Mouse (Mus musculus) layer of hippocampus, postnatal 14 days (tissue): ENCODE data around the gene Cblc. TPM values are rescaled to one million over a fixed set of nuclear protein-coding genes. Genes with fewer than 3 reads are reported as not detected.
A peak's percentile ranks its signal among the peaks of the same experiment; 100 is the strongest.

Source experiments
- DNase-seq, 2 experiments: peaks; one replicate each; pipeline ENCODE4 v3.0.0; 2021 to 2022; ENCODE audit warnings: low spot score in 2 of 2, mixed read lengths in 1 of 2
- total RNA-seq, 2 experiments: library from RNA; stranded (reverse); gene quantifications; 2 replicates each; pipeline ENCODE4 v1.2.3; 2021

The Cblc gene
- total RNA-seq, 2 experiments from 2014 or later, result not detected

DNA sequence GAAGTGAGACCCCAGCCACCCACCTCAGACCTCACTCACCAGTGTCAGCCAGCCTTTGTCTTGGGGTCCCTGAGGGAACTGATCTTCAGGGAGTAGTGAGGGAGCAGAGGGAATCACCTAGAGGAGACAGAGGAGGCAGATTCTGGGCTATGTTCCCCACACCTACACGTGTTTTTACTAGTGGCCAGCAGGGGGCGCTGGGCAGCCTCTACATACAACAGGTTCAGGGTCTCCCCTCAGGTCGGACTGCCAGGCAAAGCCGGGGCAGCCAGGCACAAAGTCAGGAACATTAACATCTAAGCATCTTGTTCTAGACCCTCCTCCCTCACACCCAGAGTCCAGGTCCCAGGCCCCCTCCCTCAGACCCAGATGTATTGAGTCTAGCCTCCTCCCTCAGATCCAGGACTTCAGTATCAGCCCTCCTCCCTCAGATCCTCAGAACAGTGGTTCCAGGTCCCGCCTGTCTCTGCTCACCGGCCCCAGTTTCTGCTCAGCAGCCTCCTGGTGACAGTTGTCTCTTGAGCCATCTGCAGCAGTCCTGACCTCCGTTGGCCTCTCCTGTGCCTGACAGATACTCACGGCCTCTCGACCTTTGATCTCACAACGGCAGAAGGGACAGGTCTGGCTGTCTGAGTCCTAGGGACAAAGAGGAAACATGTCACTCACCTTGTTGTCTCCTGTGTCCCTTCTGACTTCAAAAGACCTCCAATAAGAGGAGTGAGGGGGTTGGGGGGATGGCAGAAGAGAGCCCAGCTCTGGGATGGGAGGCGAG is 11.7 kb downstream of the Cblc start:
- no peak for DNase-seq

DNA sequence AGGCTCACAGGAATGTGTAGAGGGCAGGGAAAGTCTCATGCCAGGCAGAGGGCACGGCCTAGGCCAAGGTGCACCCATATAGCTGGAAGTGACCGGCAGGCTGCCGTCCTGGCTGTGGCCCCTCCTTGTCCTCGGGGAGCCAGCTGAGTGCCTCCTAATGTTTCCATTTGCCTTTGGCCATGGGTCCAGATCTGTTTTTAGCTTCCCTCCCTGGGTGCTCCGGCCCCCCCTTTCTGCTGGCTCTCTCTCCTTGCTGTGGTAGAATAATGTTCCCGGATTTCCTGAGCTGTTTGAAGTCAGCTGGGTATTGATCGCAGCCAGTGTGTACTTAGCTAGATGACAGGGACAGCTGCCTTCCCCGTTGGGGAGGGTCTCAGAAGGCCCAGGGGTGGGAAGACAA is 13.0 kb downstream of the Cblc start:
- no peak for DNase-seq

DNA sequence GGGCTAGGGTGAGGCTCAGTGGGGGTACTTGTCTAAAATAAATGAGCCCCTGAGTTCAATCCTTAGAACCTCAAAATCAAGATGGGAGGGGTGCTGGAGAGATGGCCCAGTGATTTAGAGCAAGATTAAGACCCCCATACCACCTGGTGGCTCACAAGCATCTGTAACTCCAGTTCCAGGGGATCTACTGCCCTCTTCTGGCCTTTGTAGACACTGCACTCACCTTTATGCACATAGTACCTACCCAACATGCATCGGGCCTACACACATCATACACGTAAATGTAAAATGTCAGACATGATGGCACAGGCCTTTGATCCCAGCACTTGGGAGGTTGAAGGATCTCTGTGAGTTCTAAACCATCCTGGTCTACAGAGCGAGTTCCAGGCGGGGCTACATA is 14.0 kb downstream of the Cblc start:
- DNase-seq, result no peak

DNA sequence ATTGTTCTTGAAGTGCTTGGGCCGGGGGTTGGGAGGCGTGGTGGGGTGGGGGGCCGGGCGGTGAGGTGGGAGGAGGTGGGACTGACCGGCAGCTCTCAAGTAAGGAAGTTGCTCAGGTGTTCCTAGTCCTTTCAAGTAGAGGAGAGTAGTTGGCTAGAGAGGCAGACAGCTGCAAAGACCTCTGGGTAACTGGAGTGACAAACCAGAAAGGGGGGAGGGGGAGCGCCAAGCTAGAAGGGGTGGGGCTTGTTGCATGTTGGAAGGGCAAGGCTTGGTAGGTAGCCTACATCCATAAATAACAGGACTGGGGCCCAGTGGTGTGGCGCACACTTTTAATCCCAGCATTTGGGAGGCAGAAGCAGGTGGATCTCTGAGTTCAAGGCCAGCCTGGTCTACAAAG is 14.9 kb downstream of the Cblc start:
- no peak for DNase-seq

DNA sequence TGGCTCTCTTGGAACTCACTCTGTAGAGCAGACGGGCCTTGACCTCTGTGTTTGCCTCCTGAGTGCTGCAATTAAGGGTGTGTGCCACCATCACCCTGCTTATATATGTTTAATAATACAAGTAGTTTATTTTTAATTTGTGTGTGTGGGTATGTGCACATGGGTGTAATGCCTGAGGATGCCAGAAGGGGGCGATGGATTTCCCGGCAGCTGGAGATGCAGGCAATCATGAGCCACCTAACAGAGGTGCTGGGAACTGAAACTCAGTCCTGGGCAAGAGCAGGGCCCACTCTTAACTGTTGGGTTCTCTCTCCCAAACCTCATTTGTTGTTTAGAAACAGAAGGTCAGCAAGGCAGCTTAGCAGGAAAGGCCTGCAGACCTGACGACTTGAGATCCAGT is 16.7 kb downstream of the Cblc start:
- no peak for DNase-seq

DNA sequence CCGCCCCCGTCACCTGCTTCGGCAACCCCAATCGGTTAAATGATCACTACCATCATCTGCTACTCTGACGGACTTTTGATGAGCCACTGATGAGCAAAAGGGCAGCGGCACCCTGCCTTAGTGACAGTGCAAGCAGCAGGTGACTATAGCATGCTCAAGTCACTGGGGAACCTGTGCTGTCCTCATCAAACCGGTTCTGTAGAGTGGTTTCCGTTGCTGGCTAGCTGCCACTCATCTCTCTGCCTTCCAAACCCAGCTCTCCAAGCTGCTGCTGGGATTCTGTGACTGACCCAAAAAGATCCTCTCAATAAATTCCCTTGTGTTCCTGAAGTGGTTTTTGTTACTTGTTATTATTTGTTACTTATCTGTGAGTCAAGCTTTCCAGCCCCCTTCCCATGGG is 18.0 kb downstream of the Cblc start:
- no peak for DNase-seq

DNA sequence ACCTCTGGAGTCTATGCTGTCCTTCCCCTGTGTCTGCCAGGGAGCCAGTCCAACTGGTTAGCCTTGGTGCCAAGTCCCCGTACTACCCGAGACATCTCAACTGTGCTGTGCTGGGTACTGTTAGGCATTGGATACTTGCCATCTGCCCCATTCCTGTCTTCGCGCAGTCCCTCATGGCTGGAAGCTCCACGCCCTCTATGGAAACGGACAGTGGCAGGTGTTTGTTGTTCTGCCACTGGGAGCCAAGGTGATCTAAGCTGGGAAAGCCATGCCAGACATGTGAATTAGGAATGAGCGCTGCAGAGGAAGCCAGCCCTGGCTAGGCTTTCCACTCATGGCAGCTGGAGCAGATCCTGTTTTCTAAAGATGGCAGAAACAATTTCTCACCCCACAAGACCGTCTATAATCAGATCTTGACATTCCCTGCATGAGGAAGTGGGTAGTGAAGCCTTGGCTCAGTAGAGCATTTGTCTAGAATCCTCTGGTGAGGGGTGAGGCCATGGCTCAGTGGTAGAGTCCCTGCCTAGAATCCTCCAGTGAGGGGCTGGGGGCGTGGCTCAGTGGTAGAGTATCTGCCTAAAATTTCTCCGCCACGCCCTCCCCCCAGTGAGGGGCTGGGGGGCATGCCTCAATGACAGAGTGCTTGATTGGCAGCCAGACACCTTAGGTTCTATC is 19.4 kb downstream of the Cblc start:
- DNase-seq, result no peak

DNA sequence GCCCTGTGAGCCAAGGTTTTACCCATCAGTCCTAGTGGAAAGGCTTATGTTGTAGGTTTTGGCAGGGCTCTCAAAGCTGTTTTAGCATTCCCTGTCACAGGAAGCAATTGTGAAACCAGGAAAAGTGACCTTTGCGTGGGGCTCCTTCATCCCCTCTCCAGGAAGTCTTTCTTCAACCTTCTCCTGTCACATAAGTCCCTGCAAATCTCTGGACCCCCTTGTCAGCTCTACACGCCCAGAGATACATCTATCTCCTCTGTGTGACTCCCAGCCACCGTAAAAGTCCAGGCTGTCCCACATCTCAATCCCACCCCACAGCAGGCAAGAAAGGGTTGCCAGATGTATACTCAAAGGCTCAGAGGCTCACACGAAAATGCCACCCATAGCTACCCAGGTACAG is 24.9 kb downstream of the Cblc start:
- DNase-seq, result no peak

DNA sequence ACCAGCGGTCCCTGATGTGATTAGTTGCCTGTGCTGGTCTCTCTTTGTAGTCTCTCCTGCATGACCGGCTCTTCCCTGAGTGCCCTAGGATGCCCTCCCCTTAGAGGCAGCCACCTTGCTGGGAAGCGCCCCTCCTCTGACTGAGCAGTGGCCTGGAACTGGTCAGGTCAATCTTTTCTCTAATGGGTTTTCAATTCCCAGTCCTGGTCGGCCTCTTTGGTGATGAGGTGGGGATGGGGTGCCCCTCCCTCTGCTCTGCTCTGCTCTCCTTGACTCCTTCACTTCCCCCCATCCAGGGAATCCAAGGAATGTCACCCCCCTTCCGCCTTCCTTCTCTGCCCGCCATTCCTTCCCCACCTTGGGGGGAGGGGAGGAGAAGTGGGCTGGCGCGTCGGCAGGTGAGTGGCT is 25.6 kb downstream of the Cblc start, which contains the start of gene Bcam:
Gene Bcam, minus strand, starts transcription at position 33 of the 408 bp plus-strand sequence.
- DNase-seq, result no peak

DNA sequence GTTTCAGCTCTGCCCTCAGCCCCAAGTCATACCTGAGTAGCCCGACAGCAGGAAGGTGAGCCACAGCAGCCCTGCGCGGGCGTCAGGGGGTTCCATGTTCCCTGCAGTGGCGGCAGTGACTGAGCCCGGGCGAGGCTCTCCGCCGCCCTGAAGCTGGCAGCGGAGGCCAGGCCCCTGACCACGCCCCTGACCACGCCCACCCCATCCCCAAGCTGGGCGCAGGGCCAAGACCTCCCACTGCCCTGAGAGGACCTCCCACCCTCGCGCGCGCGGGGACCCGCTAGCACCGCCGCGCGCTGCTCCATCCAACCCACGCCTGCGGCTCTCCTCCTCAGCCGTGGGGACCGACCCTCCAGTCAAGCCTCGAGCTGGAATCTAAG is 26.2 kb downstream of the Cblc start:
- peak; percentile 46 to 49 for DNase-seq

DNA sequence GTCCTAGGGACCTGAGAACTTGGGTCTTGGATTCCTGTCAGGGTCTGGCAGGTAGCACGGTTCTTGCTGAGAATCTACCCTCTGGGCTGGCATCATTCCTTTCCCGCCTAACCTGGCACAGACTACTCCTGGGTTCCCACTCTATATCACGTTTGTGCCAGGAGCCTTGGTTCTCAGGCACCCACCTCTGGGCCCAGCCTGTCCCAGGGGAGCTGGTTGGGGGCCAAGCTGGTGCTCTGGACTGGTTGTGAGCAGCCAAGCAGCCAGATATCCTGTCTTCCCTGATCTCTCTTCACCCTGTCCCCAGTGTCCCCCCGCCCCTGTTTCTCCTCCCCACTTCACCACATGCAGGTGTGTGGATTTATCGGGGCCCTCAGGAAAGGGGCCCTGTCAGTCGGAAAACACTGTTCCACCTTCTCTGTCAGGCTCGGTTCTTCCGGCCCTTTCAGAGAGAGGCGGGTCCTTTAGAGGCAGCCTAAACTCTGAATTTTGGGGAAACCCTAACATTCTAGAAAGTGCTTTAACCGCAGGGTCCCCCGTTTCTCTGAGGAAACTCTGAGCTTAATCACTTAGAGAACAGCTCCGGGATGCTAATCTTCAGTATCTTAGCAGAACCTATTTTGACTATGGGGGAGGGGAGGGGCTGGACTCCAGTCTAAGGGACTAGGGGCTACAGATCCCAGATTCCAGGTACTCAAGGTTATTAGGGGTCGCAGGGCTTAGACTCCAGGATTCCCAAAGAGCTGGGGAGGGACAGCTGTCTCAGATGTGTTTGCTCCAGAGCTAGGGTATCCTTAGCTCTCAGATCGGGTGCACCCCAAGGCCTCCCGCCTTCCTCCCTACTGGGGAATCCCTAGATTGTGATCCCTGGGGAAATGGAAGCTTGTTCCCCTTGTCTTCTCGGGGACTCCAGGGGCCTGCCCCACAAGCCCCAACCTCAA is 26.9 kb downstream of the Cblc start:
- no peak for DNase-seq

DNA sequence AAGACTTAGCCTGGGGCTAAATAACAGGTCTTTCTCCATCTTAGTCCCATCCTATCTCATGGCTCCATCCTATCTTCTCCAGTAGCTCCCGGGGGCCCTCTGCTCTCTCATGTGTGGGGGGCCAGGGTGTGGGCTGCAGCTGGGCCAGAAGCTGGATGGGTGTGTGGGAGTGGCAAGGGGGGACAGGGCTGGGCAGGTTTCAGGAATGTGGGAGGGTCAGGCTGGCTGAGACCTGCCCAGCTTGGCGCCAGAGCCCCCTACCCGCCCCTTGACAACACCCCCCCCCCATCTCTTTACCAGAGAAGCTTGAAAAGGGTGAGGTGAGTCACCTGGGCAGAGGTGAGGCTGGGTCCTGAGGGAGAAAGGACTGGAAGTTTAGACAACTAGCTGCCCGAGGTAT is 27.6 kb downstream of the Cblc start:
- no peak for DNase-seq

DNA sequence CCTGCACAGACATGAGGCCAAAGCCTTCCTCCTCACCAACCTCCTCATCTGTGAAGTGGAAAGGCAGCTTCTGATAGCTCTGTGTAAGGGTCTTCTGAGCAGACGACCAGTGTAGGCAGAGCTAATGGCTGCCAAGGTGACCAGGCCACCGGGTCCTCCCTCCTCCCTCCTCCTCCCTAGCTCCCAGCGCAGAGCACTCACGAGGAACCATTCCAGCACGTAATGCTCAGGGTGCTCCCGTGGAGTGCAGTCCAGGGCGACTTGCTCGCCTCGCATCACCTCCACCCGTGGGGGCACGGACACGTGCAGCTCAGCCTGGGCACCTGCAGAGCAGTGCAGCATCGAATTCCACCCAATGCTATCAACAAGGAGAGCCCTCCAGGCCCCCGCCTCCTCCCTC is 28.4 kb downstream of the Cblc start:
- no peak for DNase-seq

DNA sequence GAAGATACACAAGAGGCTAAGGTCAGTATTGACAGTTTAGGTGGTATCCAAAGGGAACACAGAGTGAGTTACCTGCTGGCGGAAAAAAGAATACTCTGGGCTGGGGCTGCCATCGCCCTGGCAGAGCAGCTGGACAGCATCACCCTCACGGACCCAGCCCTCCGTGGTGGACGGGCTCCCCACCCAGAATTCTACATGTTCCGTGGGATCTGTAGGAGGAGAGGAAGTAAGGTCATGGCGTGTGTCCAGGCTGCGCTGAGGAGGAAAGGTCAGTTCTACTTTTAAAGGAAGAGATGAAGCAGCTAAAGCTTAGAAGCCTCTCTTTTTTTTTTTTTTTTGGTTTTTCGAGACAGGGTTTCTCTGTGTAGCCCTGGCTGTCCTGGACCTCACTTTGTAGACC is 32.0 kb downstream of the Cblc start:
- DNase-seq, result no peak

DNA sequence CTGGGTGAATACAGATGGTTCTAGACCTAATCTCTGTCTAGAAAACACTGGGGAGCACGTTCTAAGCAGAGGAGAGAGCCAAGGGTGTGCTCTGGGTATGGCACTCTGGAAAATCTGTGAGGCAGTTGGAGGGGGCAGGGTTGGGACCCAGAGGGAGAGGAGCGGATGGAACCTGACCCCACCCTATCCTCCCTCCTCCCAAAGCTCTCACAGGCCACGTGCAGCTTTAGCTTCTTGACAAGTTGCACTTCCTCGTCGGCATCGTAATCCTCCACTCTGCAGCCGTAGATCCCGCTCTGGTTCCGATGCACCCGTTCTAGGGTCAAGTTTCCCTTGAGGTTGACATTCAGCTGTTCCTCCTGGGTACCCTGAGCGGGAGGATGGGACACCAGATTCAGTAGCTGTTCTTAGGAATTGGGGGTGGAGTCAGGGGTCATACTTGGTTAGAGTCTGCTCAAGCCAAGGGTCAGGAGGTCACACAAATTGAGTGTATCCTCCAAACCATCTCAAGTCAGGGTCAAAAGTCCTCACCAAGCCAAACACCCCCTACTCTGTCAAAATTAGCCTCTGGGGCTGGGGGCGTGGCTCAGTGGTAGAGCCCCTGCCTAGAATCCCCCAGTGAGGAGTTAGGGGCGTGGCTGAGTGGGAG is 32.7 kb downstream of the Cblc start:
- DNase-seq, result no peak

DNA sequence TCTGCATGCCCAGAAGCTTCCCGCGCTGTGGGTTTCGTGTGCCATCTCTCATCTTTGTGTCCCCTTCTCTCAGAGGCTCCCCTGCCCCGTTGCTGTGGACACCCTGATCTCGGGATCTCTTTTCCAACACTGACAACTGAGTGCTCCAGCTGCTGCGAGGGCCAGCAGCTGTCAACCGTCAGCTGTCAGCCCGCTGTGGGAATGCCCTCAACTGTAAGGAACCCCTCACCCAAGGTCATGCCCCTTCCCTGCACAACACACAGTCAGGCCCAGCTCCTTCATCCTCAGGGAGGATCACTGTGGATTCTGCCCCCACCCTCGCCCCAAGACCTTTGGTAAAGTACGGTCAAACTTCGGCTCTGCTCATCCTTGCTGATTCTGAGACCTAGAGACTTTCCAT is 34.3 kb downstream of the Cblc start:
- no peak for DNase-seq

DNA sequence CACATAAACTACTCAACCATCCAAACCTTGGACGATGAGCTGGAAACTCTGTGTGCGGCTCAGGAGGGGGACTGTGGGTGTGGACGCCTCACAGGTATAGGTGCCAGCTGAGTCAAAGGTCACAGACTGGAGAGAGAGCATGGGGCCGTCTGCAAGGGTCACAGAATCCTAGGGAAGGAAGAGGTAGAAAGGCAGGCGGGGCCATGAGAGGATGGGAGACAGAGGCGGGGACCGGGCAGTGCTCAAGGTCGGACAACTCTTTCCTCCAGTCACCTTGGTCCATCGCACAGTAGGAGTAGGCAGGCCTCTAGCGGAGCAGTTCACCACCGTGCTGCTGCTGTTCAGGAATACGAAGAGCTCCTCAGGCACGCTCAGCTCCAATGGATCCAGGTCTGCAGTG is 36.6 kb downstream of the Cblc start:
- DNase-seq, result no peak

DNA sequence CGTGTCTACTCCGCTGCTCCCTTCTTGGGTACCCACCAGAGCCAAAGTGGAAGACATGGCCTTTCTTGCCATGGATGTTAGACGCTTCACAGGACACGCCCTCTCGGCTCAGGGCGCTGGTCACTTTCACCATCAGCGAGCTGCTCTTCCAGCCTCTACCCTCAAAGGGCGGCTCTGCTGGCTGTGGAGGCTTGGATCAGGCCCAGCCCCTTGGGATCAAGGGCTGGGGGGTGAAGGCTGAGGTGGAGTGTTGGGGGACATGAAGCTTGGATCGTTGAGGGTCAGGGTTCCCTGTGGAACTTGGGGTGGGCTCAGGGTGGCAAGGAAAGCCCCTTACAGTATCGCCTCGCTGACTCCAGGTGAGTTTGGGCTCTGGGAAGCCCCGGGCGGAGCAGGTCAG is 38.0 kb downstream of the Cblc start:
- DNase-seq, result no peak

DNA sequence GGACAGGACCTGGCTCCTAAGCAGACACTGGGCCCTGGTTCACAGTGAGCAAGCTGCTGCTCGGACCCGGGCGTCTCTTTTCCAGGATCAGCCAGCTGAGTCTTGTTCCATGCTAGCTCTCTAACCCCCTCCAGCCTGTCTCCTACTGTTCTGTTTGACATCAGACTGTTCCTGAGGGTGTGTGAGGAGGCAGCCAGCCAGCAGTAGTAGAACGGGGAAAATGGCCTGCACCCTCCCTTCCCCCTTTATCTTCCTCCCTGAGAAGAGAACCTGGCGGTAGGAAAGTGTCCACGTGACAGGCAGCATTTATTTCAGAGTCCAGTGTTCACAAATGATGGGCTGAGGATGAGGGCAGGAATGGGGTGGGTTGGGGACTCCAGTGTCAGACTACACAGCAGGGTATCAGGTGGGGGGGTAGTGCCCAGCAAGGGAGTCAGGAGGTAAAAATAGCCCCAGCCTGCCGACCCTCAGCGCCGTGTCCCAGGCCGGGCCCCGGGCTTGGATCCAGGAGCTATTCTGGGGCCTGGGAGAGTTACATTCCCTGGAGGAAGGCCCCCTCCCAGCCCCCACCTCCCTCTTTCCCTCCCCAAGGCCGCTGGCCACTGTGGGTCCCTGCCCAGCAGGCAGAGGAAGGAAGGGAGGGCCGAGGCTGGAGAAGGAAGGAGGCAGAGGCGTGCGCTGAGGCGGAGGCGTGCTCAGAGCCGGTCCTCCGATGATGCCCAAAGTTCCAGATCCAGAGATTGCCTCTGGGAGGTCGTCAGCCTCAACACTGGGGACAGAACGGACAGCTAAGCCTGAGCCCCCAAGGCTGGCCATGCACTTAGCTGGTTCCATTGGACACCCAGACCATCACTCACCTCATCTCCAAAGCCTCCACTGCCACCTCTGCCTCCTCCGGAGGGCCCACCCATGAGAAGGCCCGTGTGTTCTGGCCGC is 40.5 kb downstream of the Cblc start:
- no peak for DNase-seq

DNA sequence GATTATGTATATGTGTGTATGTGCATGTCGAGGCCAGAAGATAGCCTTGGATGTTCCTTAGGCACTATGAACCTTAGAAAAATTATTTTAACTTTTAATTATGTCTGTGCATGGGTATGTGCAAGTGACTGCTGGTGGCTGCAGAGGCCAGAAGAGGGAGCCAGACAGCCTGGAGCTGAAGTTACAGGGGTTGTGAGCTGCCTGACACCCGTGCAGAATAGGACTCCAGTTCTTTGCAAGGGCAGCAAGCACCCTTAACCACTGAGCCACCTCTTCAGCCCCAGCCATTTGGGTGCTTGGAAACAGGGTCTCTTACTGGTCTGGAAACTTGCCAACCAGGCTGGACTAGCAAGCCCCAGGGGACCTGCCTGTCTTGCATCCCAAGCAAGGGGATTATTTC is 41.6 kb downstream of the Cblc start:
- no peak for DNase-seq
